Mouse (Mus musculus) spleen, adult 2 months (tissue): ENCODE results near the gene Gba2. TPM values are rescaled to one million over a fixed set of nuclear protein-coding genes. Genes with fewer than 3 reads are reported as not detected.
"Not testable (repeated sequence)": the region's sequence is repeated elsewhere in the genome, so short reads cannot be mapped to it uniquely, and the experiment has no call there.

Source experiments
- DNase-seq, 2 experiments: peaks; one replicate each; pipeline versions ENCODE4 v3.0.0 to v3.0.0-alpha.2; 2012 to 2021; ENCODE audit warnings: low spot score in 2 of 2, low read depth in 1 of 2
- H3K27ac ChIP-seq: fragments of 200-500 bp; 2 replicates; pipeline ENCODE4 v1.5.1; 2012; ENCODE audit warnings: low read length, inconsistent platforms; ENCODE audit not compliant: insufficient read depth
- H3K27me3 ChIP-seq: fragments of 200-500 bp; 2 replicates; pipeline ENCODE4 v1.6.1; 2012; ENCODE audit warnings: mild to moderate bottlenecking, moderate library complexity, low read length, inconsistent platforms; ENCODE audit not compliant: control insufficient read depth, insufficient read depth
- H3K36me3 ChIP-seq: fragments of 200-500 bp; 2 replicates; pipeline ENCODE4 v1.6.1; 2012; ENCODE audit warnings: mild to moderate bottlenecking, low read length, inconsistent platforms; ENCODE audit not compliant: control insufficient read depth, insufficient read depth
- H3K4me1 ChIP-seq: fragments of 200-500 bp; 2 replicates; pipeline ENCODE4 v1.6.1; 2011; ENCODE audit warnings: inconsistent platforms; ENCODE audit not compliant: control insufficient read depth, insufficient read depth, insufficient read length
- H3K4me3 ChIP-seq: fragments of 200-500 bp; 2 replicates; pipeline ENCODE4 v1.5.1; 2011; ENCODE audit warnings: mild to moderate bottlenecking, inconsistent platforms; ENCODE audit not compliant: insufficient read depth, insufficient read length; ENCODE audit errors: extremely low read depth
- CTCF ChIP-seq: fragments of 200-500 bp; IDR thresholded peaks from 2 replicates; pipeline ENCODE4 v1.5.1; 2011; ENCODE audit warnings: mild to moderate bottlenecking, inconsistent platforms; ENCODE audit not compliant: insufficient read depth, insufficient read length, insufficient replicate concordance; ENCODE audit errors: extremely low read depth
- POLR2A ChIP-seq: fragments of 200-500 bp; IDR thresholded peaks from 2 replicates; pipeline ENCODE4 v1.6.1; 2011; ENCODE audit warnings: low read depth, low read length, inconsistent platforms
- WGBS: fragments of 180-500 bp; shearing (Covaris S2); methylation state at CpG from one replicate; pipeline ENCODE4 v1.1.7; 2018; 5-methylcytosine and 5-hydroxymethylcytosine counted together
- polyA plus RNA-seq: library from polyadenylated mRNA; depleted of rRNA; stranded (reverse); fragments of >200 nt; gene quantifications from 2 replicates; pipeline ENCODE4 v1.2.3, GENCODE M21; 2012

The Gba2 gene
- polyA plus RNA-seq, 1 experiment = 28.8 TPM

DNA sequence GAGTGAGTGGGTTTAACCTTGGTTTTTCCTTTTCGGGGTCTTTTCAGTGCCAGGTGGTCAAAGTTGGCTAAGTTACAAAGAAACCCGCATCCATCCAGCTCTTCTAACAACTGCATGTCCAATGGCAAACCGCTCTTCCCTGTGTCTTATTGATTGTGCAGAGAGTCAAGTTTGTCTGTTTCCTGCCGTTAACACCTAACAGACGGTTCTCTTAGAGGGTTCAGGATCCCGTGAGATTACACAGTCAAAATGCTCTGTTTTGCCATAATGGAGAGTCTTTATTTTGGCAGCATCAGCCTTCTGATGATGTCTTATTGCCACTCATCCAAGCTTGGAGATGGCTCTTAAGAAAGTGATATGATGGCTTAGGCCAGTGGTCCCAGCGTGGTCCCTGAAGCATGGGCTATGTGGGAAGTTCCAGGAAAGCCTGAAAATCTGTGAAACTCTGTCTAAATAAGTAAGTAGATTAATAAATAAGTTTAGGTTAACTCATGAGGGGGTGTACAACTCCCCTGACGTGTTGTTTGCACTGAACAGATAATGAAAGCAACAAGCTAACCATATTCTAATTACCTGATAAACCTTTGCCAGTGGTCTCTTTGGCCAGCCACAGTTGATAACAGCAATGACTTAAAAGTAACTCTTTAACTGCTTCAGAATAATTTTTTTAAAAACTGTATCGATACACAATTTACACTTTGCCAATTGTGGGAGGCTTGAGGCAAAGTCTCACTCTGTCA lies 21.7 kb upstream of the Gba2 start:
- Histone ChIP-seq H3K36me3 (no peaks in the 10 kb centered on the region), H3K27me3 (no peaks in the 10 kb centered on the region), H3K4me3 (no peak overlapping the region), H3K4me1 (no peaks in the 10 kb centered on the region), H3K27ac (peak overlapping the region; percentile 13; the same call in 1 of the 2 replicates)
- no peak for DNase-seq
- no peak for TF ChIP-seq CTCF
- WGBS = 75% methylated on average over 9 of the region's 9 CpGs

DNA sequence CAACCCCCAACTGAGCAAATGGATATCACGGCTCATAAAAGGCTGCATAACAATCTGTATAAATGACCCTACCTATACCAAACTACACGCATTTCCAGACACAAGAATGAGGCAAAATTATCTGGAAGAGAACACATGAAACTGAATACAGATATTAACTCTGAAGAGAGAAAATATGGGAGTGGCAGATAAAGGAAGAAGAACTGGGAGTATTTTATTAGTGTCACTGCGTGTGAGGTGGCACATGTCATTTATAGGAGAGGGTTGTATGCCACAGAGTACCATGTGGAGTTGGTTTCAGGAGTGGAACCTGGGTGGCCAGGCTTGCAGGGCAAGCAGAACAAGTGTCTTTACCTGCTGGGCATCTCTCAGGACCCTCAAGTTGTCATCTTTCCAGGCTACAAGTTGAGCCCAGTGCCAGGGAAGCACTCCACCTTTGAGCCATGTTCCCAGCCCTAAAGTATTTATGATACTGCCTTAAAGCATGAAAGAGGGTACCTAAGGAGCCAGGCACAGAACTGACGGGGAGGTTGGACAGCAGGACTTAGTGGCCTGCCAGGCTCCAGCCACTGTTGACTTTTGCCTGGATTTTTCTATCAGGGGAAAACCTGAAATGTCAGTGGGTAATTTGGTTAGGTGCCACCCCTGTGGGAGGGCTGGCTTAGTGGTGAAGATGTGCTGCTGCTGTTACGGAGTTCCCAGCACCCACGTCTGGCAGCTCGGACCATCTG lies 20.1 kb upstream of the Gba2 start:
- TF ChIP-seq POLR2A (no peak), CTCF (no peak)
- Histone ChIP-seq H3K4me3 (no peak overlapping the region), H3K36me3 (no peaks in the 10 kb centered on the region), H3K4me1 (no peaks in the 10 kb centered on the region), H3K27me3 (no peaks in the 10 kb centered on the region), H3K27ac (no peak overlapping the region)
- no peak for DNase-seq
- 78% methylated on average over 7 of the region's 7 CpGs for WGBS

DNA sequence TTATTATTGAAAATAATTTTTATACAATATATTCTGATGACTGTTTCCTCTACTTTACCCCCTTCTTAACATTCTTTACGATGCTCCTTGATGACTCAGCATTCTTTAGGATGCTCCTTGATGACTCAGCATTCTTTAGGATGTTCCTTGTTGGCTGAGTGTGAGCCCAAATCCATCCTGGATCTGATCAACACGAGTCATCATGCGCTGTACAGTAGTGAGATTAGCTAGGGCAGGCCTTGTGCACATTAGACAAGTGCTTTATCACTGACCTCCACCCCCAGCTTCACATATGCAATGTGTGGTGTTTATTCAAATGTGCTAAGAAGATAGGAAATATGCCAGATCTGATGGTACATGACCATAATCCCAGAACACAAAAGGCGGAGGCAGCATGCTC lies 19.5 kb upstream of the Gba2 start:
- Histone ChIP-seq H3K27me3 (no peaks in the 10 kb centered on the region), H3K27ac (no peak overlapping the region), H3K4me1 (no peaks in the 10 kb centered on the region), H3K36me3 (no peaks in the 10 kb centered on the region), H3K4me3 (no peak overlapping the region)
- TF ChIP-seq POLR2A = no peak
- TF ChIP-seq CTCF = no peak
- no peak for DNase-seq
- 68% methylated on average over 4 of the region's 4 CpGs for WGBS

DNA sequence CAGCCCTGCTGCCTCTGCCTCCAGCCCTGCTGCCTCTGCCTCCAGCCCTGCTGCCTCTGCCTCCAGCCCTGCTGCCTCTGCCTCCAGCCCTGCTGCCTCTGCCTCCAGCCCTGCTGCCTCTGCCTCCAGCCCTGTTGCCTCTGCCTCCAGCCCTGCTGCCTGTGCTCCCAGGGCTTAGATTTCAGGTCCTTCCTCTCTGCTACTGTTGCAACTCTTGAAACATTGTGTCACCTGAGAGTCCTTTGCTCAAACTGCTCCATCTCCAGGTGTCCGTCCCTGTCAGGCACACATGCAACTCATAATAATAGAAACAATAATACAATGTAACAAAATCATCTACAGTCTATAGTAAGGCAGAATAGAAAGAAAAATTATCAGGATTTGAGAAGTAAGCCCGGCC lies 17.9 kb upstream of the Gba2 start:
- WGBS = 91% methylated on average over 2 of the region's 2 CpGs
- not testable (repeated sequence) for DNase-seq, H3K4me3 ChIP-seq, H3K36me3 ChIP-seq, H3K27ac ChIP-seq, H3K4me1 ChIP-seq, H3K27me3 ChIP-seq

DNA sequence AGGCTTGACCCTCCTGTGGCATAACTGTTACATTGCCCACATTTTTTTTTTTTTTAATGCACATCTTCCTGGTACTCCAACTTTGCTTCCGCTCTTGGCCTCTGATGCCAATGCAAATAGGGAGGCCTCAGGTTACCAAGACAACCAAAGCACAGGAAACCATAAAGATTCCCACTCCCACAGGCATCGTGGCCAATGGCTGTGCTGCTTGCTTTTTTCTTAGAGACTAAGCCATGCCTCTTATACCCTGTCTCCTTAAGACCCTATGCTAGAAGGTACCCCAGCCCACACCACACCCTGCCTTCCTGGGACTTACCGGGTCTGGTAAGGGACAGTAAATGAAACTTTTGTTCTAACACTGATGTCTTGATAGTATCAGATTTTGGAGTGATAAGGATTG lies 14.8 kb upstream of the Gba2 start:
- Histone ChIP-seq H3K27me3 (no peaks in the 10 kb centered on the region), H3K4me1 (no peaks in the 10 kb centered on the region; the same call in 1 of the 2 replicates), H3K36me3 (no peaks in the 10 kb centered on the region), H3K27ac (no peak overlapping the region), H3K4me3 (no peak overlapping the region)
- no peak for TF ChIP-seq CTCF
- no peak for TF ChIP-seq POLR2A
- WGBS = 28% methylated on average over 3 of the region's 3 CpGs
- no peak for DNase-seq

DNA sequence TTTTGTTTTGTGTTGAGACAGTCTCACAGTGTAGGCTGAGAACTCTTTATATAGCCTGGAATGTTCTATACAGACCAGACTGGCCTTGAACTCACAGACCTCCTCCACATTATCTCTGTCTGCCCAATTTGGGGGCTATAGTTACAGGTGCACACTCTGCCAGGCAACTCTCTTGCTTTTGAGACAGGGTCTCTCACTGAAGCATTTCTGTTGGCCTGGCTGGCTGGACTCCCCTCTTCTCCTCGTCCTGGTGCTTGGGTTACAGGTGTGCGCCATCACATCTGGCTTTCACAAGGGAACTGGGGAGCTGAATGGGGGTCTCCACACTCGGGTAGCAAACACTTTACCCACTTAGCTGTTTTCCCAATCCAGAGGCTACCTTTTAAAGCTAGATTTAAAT lies 13.3 kb upstream of the Gba2 start:
- Histone ChIP-seq H3K27me3 (no peaks in the 10 kb centered on the region), H3K4me1 (no peaks in the 10 kb centered on the region; the same call in 1 of the 2 replicates)
- 74% methylated on average over 3 of the region's 3 CpGs for WGBS

DNA sequence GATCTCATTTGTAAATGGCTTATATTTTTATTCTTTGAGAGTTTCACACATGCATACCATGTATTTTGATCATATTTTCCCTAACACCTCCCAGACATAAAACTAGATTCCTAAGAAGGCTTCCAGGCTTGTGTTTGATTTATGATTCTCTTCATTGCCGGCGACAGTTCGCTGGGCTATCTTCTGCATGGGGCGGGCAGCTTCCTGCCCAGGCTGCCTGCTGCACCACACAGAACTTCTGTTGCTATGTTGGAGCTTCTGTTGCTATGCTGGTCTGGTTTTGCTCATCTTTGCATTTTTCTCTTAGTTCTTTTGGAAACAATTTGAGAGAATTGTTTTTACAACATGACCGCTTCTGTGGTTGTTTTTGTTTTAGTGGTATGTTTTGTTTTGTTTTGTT lies 12.9 kb upstream of the Gba2 start:
- 27% methylated on average over 5 of the region's 5 CpGs for WGBS
- Histone ChIP-seq H3K36me3 (no peaks in the 10 kb centered on the region), H3K4me1 (no peaks in the 10 kb centered on the region; the same call in 1 of the 2 replicates), H3K27ac (no peak overlapping the region), H3K4me3 (no peak overlapping the region), H3K27me3 (no peaks in the 10 kb centered on the region)
- TF ChIP-seq POLR2A (no peak), CTCF (no peak)
- no peak for DNase-seq

More for the DNA sequence above, 13.3 kb upstream of the Gba2 start:
- no peak for TF ChIP-seq POLR2A
- no peak for TF ChIP-seq CTCF
- H3K4me3 ChIP-seq = no peak overlapping the region
- DNase-seq = no peak
- no peak overlapping the region for H3K27ac ChIP-seq
- H3K36me3 ChIP-seq = no peaks in the 10 kb centered on the region
